Mouse (Mus musculus) lung, adult 2 months (tissue): ENCODE data around the gene Scrn2. TPM values are rescaled to one million over a fixed set of nuclear protein-coding genes. Genes with fewer than 3 reads are reported as not detected.
A peak's percentile ranks its signal among the peaks of the same experiment; 100 is the strongest.

Source experiments
- DNase-seq: peaks from one replicate; pipeline ENCODE4 v3.0.0; 2022
- H3K4me1 ChIP-seq: fragments of 200-500 bp; 2 replicates; pipeline ENCODE4 v1.6.1; 2011; ENCODE audit warnings: low read length; ENCODE audit not compliant: control insufficient read depth, insufficient read depth
- H3K4me3 ChIP-seq: fragments of 200-500 bp; replicated peaks from 2 replicates; pipeline ENCODE3; 2011; ENCODE audit warnings: low read depth, mild to moderate bottlenecking, control low read depth, low read length; ENCODE audit errors: extremely low read depth
- CTCF ChIP-seq: fragments of 200-500 bp; IDR thresholded peaks from 2 replicates; pipeline ENCODE4 v1.5.1; 2011; ENCODE audit warnings: mild to moderate bottlenecking, low read length, control low read depth; ENCODE audit not compliant: insufficient read depth
- POLR2A ChIP-seq: fragments of 200-500 bp; IDR thresholded peaks from 2 replicates; pipeline ENCODE4 v1.6.1; 2011; ENCODE audit warnings: low read depth, mild to moderate bottlenecking, control low read depth, low read length, borderline replicate concordance; ENCODE audit errors: extremely low read depth
- WGBS: fragments of 180-500 bp; shearing (Covaris S2); methylation state at CpG from one replicate; pipeline ENCODE4 v1.1.7; 2018; 5-methylcytosine and 5-hydroxymethylcytosine counted together
- polyA plus RNA-seq: library from polyadenylated mRNA; depleted of rRNA; stranded (reverse); fragments of >200 nt; gene quantifications from 2 replicates; pipeline ENCODE4 v1.2.3, GENCODE M21; 2012

The Scrn2 gene
- polyA plus RNA-seq, 1 experiment: 20.2 TPM

DNA sequence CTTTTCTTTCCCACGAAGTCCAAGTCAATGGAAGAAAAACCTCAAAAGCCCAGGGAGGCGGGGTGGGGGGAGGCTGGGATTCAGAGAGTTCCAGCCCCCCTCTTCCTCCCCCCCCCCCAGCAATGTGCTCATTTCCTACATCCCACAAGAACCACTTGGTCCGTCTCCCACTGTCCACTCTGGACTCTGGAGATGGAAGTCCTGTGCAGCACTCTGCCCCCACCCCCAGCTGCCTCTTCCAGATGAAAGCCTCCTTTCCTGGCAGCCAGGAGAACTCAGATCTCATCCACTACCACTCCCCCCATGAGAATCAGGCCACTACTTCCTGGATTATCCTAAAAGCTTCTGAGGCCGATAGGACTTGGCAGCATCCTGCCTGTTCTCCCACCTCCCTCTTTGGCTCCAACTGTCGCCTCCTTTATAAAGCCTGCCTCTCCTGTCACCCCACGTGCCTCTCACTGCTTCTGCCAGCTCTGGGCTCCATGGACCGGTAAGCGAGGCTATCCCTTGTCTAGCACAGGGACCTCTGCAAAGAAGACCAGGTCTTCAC, 16.5 kb upstream of the Scrn2 start, which contains the start of gene Sp6:
Gene Sp6 (plus strand): TSS at position 274 of the 550 bp plus-strand sequence.
- WGBS: 23% methylated on average over 8 of the region's 8 CpGs
- DNase-seq: no peak
- no peak for TF ChIP-seq POLR2A
- peak within 1 kb of the TSS; percentile 2 for H3K4me3 ChIP-seq
- no peaks in the 10 kb centered on the region for H3K4me1 ChIP-seq

DNA sequence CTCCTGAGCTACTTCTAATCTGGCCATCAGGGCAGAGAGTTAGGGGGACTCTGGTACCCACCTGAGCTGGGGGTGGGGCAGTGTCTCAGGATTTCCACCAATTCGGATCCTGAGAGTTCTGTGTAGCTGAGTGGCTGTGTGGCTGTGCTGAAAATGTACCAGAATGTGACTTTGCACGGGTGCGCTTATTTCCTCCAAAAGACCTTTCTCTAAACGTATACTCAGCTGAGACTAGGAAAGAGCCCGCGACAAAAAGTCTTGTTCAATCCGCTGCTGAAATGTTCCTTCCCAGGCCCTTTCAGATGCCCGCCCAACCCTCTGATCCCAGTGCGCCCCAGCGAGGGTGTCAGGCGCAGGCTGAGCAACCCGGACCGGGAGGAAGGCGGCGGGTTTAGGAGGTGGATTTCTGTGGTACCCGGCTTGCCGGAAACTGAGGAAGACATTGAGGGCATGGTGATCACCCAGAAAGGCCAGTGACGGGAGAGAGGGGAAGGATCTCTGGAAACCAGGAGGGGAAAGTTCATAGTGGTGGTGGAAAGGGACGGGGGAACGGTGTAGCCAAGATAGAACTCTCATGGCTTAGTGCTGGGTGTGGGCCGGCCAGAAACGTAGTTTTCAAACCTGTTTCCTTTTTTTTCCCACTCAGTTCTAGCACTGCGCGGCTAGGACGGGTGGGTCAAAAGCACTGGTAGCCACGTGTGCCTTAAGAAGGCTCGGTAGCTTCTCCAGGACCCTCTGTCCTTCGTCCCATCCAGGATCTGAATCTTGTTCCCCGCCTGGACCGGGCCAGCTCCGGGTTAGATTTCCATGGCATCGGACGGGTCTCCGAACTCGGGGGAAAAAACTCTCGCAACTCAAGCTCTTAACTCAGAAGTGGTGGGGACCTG, 11.8 kb upstream of the Scrn2 start:
- peaks cover 2% of the 10 kb centered on the region; the same call in 1 of the 2 replicates for H3K4me1 ChIP-seq
- TF ChIP-seq CTCF: no peak
- TF ChIP-seq POLR2A: no peak
- peak overlapping the region; percentile 4 for H3K4me3 ChIP-seq
- DNase-seq: peak; percentile 22
- 3% methylated on average over 36 of the region's 36 CpGs for WGBS

DNA sequence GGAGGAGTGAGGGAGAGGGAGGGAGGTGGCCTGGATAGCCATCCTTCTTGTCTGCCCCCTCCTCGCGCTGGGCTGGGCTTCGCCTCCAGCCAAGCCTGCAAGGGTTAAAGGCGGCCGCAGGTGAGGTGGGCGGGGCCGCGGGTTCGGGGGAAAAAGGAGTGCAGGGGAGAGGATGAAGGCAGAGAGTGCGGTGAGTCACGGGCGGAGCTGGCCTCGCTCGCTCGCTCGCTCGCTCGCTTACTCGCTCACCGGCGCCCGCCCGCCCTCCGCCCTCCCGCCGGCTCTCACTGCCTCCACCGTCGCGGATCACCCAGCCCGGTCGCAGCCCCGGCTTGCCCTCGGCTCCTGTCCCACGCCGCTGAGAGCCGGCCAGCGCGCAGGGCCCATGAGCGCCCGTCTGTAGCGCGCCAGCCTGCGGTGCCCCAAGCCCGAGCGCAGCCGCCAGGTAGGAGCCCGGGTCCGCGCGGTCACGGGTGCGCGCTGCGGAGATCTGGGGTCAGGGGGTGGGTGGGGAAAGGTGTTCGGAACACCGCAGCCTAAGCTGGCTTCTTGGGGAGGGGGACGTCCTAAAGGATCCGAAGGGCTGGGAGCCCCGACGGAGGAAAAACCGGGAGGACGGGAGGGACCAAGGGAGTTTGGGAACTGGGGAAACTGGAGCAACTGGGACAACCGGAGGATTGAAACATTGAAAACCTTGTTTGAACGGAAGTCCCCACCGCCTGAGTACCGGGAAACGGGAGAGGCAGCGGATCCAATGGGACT, 11.0 kb upstream of the Scrn2 start:
- Histone ChIP-seq H3K4me1 (peaks cover 2% of the 10 kb centered on the region; the same call in 1 of the 2 replicates), H3K4me3 (peak overlapping the region; percentile 0)
- TF ChIP-seq POLR2A: no peak
- TF ChIP-seq CTCF: no peak
- peak; percentile 20 for DNase-seq
- 2% methylated on average over 68 of the region's 68 CpGs for WGBS

DNA sequence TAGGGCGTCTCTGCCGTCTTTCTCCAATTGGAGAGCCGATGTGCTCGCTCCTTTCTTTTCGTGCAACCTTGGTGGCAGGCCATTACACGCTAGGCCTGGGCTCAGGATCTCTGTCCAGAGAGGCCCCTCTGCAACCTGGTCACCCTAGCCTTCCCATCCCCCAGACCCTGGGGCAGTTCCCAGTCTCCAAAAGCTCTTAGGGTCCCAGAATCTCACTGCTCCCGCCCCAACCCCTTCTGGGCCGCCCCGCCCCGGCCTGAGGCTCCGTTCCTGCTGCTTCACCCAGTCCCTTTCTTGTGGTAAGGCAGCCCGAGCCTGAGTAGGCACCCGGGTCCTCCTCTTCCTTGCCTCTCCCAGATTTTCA, 10.4 kb upstream of the Scrn2 start:
- no peak overlapping the region for H3K4me3 ChIP-seq
- no peak for DNase-seq
- H3K4me1 ChIP-seq: peaks cover 2% of the 10 kb centered on the region; the same call in 1 of the 2 replicates
- TF ChIP-seq POLR2A (no peak), CTCF (no peak)
- WGBS: 30% methylated on average over 13 of the region's 13 CpGs

DNA sequence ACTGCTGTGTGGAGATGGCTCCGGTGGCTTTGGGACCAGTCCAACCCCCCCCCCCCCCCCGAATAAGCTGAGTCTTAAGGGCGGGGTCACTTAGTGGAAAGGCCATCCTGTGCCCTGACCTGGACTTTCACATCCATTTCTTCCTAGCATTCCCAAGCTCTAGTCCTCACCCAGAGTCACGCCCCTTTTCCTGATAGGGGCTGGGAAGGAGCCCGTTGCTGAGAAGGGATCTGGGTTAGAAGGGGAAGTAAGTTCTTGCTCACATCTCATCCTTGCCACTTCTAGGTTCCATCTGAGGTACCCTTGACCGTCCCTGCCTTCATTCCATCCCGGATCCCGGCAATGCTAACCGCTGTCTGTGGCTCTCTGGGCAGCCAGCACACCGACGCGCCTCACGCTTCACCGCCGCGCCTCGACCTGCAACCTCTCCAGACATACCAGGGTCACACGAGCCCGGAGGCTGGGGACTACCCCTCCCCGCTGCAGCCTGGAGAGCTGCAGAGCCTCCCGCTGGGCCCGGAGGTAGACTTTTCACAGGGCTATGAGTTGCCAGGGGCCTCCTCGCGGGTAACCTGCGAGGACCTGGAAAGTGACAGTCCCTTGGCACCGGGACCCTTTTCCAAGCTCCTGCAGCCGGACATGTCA, 8.5 kb upstream of the Scrn2 start:
- Histone ChIP-seq H3K4me1 (peaks cover 7% of the 10 kb centered on the region), H3K4me3 (no peak overlapping the region)
- WGBS: 2% methylated on average over 27 of the region's 27 CpGs
- no peak for DNase-seq
- TF ChIP-seq CTCF (no peak), POLR2A (no peak)

DNA sequence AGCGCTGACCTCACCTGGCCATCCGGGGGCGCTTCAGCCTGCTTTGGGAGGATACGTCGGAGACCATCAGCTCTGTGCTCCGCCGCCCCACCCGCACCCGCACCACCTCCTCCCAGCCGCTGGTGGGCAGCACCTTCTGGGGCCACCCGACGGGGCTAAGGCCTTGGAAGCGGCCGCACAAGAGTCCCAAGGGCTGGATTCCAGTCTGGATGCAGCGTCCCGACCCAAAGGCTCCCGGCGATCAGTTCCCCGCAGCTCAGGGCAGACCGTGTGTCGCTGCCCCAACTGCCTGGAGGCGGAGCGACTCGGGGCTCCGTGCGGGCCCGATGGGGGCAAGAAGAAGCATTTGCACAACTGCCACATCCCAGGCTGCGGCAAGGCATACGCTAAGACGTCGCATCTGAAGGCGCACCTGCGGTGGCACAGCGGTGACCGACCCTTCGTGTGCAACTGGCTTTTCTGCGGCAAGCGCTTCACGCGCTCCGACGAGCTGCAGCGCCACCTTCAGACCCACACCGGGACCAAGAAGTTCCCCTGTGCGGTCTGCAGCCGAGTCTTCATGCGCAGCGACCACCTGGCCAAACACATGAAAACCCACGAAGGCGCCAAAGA, 7.8 kb upstream of the Scrn2 start:
- Histone ChIP-seq H3K4me1 (peaks cover 7% of the 10 kb centered on the region), H3K4me3 (peak overlapping the region; percentile 78)
- TF ChIP-seq POLR2A: 0 out of 2 replicates have a peak, but pooled peaks have one; percentile 23
- peak; percentile 65 for TF ChIP-seq CTCF
- 1% methylated on average over 50 of the region's 50 CpGs for WGBS
- DNase-seq: peak; percentile 75

DNA sequence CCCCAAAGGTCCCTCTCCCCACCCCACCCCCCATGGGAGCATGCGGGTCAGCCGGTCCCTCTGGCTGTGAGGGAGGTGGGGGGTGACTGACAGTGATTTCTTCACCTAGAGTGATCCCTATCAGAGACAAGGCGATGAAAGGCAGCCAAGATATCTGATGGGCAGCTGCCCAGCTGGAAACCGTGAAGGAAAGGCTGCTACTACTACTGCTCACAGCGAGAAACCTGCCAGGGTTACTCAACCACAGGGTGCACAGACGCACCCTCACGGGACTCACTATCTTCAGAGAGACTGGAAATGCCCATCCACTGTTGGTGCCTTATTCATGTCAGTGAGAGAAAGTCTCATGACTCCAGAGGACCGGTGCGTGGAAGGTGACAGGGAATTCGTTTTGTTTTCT, 4.8 kb upstream of the Scrn2 start:
- no peak overlapping the region for H3K4me3 ChIP-seq
- H3K4me1 ChIP-seq: peaks cover 7% of the 10 kb centered on the region
- no peak for TF ChIP-seq CTCF
- no peak for TF ChIP-seq POLR2A
- no peak for DNase-seq
- 38% methylated on average over 10 of the region's 10 CpGs for WGBS

DNA sequence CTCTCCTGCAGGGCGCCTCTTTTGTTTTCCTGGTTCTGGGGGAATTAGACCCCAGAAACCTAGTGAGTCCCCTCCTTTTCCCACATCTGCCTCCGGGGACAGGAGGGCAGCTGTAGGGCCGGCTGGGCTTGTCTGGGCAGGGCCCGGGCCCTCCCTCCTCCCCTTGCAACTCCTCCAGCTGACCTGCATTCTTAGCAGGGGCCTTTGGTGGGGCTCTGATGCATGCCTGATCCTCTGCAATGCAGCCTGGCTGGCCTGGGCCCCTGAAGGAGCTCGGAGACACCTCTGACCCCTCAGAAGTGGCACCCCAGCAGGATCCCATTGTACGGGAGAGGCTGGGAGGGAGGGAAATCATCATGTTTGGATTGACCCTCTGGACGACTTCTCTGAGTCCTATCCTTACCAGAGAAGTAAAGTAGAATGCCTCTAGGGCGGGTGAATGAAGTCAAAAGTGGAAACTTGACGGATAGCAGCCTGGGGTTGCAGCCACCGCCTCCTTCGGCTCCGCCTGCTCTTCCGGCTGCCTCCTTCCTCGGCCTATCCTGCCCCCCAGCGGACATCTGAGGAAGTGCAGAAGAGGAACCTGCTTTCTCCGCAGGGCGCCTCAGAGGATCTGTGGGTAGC, 3.9 kb upstream of the Scrn2 start:
- TF ChIP-seq POLR2A: no peak
- peak; percentile 80 for TF ChIP-seq CTCF
- Histone ChIP-seq H3K4me3 (peak overlapping the region; percentile 38), H3K4me1 (peaks cover 11% of the 10 kb centered on the region)
- DNase-seq: peak; percentile 83
- WGBS: 6% methylated on average over 17 of the region's 17 CpGs

DNA sequence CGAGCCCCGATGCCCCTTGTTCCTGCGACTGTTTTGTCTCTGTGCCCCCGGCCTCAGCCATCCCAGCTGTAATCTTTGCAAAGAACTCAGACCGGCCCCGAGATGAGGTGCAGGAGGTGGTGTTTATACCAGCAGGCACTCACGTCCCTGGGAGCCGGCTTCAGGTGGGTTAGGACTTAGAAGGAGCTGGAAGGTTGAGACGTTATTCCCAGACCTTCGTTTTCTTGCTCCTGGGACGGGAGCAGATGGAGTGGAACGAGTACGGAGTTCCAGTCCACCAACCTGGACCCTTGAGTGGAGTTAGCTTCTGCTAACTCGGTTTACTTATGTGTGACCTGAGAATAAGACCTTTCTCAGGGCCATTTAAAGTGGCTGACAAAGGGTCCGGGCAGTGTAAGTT, 688 bp downstream of the Scrn2 start:
- Histone ChIP-seq H3K4me1 (peaks cover 7% of the 10 kb centered on the region; the same call in 1 of the 2 replicates), H3K4me3 (peak overlapping the region; percentile 93)
- no peak for DNase-seq
- no peak for TF ChIP-seq CTCF
- no peak for TF ChIP-seq POLR2A
- 18% methylated on average over 15 of the region's 15 CpGs for WGBS
